Mouse (Mus musculus): ENCODE results near the gene Cd300ld2. TPM values are rescaled to one million over a fixed set of nuclear protein-coding genes. Genes with fewer than 3 reads are reported as not detected.
"Not testable (repeated sequence)": the region's sequence is repeated elsewhere in the genome, so short reads cannot be mapped to it uniquely, and the experiment has no call there.

Cd300ld2 gene
- not detected for polyA plus RNA-seq (2017; shearing (Covaris generic))

DNA sequence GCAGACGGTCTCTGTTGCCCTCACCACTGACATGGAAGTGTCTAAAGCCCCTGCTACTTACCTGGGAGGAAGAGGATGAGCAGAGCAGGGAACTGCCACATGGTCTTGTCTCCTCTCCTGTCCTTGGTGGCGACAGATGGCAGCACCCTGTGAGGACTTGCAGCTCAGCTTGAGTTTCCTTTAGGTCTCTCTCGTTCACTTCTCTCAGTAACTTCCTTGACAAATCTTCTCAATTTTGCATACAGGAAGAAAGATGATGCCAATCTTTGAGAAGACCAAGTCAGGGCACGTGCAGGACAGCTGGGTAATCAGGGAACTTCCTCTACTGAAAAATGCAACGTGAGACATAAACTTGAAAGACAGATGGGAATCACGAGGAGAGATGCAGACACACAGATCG is at the start of gene Cd300ld2:
TSS of gene Cd300ld2 (minus strand) at position 101 of the 400 bp plus-strand sequence.
- not testable (repeated sequence) for ATAC-seq

DNA sequence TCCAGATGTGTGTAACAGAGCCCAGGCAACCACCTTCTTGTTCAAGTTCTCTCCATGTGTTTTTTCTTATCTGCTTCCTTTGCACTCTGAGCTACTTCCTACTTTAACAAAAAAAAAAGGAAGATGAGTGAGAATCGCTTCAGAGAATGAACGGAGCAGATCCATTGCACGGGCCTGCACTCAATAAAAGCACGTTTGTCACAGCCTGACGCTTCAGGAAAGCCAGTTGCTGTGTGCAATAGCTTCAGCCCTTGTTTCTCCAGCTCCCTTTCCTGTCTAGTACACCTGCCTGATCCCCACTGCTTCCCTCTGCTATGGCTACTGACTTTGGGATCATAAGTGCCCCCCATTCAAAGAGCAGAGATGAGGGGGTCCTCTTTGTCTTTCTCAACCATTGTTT is 46.1 kb upstream of the Cd300ld2 start, which contains the start of gene Cd300e:
TSS of gene Cd300e (minus strand) at position 101 of the 400 bp plus-strand sequence.
- no peak for ATAC-seq

DNA sequence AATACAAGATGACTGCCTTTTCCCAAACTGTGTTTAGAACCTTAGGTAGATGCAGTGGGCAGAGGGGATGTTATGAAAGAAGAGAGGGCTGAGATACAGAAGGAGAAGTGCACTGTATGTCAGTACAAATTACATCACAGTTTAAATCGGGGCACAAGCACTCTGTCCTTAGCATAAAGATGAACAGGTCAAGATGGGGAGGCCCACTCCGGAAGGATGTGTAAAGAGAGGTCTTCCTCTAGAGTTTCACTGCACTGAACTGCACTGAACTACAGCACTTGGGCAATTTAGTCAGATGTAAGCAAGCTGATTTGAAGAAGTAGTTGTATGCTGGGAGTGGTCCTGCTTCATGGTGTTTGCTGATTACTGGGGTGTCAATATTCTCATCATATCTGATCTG is 43.8 kb upstream of the Cd300ld2 start:
- ATAC-seq = no peak

DNA sequence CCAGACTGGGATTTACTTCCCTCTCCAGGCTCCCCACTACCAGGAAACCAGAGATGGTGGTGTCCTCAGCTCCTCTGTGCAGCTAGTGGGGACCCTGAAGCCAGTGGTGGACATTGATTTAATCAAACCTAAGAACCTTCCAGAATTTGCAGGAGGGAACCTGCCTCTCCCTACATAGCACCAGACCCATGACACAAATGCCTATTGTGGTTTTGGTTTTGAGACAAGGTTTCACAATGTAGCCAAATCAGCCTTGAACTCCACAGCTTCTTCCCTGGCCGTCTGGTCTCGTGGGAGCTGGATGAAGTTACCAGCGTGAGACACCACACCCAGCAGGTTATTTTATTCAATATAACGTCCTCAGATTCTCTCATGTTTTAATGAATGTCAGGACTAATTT is 42.7 kb upstream of the Cd300ld2 start:
- no peak for ATAC-seq

DNA sequence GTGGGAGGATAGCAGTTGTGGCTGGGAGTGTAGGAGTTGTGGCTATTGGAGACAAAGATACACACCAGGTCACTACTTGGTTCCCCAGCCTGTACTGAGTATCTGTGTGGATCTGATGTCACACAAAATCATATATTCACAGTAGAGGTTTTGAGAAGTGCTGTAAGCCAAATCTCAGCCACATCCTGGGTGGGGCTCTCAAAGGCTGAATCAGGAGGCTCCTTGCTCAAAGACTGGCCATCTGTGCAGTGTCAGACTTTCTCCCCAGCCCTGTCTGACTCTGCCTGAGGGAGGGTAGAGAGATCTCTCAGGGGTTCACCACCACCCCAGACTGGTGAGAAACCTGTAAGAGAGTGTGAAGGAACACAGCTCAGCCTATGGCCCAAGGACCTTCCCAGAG is 38.5 kb upstream of the Cd300ld2 start:
- ATAC-seq = no peak

DNA sequence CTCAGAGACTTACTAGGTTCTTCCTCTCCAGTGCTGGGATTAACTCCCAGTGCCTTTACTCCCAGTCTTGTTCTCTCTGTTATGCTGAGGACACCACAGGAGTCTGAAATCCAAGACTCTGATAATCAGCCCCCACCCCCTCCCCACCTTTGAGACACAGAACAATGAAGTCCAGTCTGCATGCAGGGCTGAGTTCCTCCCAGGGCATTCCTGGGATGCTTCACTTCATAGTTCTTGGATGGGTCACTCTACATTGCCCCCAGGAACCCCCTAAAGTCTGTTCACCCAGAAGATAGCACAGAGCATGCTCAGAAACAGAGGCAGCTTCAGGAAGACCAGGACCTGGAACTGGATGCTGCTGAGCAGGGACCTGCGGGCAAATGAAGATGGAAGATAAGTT is 37.0 kb upstream of the Cd300ld2 start:
- ATAC-seq = no peak

DNA sequence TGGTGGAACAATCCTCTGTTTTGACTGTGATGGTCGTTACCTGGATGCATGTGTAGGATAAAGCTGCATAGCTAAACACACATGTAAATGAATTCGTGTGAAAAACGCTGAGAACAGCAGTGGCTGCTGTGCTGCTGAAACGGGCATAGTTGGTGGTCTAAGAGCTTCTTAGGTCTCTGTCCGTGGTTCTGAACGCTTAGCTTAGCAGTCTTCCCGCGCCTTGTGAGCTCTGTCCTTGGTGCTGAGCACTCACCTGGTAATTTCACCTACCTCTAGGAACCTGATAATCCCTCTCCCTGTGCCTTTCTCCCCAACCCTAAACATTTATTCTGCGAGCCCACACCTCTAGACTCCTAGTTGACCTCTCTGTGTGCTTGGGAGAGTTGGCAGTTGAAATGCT is 36.2 kb upstream of the Cd300ld2 start:
- ATAC-seq = no peak

DNA sequence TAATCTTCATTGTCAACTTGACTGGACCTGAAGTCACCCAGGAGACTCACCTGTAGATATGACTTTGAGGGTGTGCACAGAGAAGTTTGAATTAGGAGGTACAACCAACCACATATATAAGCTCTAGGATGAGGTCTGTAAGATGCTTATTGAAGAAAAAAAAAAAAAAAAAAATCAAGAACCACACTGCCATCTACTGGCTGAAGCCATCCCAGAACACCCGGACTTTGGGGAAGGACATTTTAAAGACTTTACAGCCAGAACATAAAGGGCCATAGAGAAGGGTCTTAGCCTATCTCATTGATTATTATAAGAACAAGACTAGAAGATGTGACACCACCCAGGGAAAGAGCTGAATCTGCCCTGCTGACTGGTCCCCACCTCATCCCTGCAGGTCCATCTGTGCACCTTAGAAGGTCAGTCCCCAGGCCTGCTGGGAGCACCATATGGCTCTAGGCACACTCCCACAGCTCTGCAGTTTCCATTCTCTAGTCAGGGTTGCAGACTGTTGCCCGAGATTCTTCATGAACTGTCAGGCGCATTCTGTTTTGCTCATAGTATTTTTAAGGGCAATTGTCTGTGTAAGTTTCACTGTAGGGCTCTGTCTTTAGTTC is 33.4 kb upstream of the Cd300ld2 start:
- ATAC-seq = no peak

DNA sequence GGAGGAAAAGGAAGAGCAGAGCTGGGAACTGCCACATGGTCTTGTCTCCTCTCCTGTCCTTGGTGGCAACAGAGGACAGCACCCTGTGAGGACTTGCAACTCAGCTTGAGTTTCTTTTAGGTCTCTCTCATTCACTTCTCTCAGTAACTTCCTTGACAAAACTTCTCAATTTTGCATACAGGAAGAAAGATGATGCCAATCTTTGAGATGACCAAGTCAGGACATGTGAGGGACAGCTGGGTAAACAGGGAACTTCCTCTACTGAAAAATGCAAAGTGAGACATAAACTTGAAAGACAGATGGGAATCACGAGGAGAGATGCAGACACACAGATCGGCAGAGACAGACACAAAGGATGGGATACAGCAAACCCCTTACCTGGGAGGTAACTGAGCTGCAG is 32.3 kb upstream of the Cd300ld2 start, which contains the start of gene Cd300ld3:
TSS of gene Cd300ld3 (minus strand) at position 151 of the 400 bp plus-strand sequence.
- no peak for ATAC-seq

DNA sequence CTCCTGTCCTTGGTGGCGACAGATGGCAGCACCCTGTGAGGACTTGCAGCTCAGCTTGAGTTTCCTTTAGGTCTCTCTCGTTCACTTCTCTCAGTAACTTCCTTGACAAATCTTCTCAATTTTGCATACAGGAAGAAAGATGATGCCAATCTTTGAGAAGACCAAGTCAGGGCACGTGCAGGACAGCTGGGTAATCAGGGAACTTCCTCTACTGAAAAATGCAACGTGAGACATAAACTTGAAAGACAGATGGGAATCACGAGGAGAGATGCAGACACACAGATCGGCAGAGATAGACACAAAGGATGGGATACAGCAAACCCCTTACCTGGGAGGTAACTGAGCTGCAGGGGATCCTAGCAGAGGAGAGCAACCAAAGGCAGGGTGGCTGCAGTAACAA is 21.7 kb upstream of the Cd300ld2 start, which contains the start of gene Cd300ld5:
TSS of gene Cd300ld5 (minus strand) at position 101 of the 400 bp plus-strand sequence.
- ATAC-seq = not testable (repeated sequence)

DNA sequence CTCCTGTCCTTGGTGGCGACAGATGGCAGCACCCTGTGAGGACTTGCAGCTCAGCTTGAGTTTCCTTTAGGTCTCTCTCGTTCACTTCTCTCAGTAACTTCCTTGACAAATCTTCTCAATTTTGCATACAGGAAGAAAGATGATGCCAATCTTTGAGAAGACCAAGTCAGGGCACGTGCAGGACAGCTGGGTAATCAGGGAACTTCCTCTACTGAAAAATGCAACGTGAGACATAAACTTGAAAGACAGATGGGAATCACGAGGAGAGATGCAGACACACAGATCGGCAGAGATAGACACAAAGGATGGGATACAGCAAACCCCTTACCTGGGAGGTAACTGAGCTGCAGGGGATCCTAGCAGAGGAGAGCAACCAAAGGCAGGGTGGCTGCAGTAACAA is 10.9 kb upstream of the Cd300ld2 start, which contains the start of gene Cd300ld4:
TSS of gene Cd300ld4 (minus strand) at position 101 of the 400 bp plus-strand sequence.
- ATAC-seq = not testable (repeated sequence)

DNA sequence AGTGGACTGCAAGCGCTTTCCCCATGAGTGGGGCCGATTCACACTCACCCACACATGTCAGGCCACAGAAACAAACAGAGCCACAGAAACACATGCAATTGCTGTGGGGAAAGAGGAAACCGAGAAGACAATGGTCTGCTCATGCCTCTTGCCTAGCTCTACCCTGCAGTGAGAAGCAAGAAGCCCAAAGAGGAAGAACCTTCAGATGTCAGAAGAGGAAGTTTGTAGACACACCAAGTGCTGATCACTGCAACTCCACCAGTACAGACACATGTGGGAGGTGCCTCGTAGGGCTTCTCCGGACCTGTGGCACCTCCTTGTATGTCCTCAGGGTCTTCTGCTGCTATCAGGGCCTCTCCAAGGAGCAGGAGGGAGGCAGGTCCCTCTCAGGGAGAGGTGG is 11.9 kb downstream of the Cd300ld2 start:
- ATAC-seq = no peak

DNA sequence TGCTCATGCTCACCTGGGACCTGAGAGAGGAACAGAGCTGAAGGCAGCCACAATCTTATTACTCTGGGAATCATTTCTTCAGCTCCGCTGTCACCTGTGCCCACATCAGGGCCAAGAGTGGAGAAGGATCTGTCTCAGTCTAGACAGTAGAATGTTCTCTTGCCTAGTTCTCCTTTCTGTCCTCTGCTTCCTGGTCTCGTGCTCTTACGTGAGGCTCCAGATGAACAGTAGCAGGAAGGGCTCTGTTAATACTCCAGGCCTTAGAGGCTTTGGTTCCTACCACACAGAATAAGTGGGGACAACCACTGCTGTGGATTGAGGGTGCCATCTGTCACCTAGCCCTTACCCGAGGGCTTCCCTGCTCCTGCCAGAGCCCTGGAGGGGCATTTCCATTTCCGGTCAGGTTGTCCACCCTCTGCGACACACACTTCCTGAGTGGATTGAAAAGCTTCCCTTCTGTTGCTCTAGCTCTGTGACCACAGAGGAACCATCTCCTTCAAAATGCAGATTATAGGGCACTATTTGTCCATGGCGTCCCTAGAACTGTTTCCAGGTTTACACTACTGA is 14.4 kb downstream of the Cd300ld2 start, which contains the start of gene Cd300c2:
TSS of gene Cd300c2 (minus strand) at position 407 of the 567 bp plus-strand sequence.
- no peak for ATAC-seq

DNA sequence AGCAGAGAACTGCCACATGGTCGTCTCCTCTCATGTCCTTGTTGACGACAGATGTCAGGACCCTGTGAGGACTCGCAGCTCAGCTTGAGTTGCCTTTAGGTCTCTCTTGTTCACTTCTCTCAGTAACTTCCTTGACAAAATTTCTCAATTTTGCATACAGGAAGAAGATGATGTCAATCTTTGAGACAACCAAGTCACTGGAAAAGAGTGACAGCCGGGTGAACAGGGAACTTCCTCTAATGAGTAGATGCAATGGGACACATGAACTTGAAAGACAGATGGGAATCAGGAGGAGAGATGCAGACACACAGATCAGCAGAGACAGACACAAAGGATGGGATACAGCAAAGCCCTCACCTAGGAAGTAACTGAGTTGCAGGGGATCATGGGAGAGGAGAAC is 26.2 kb downstream of the Cd300ld2 start, which contains the start of gene Cd300ld:
TSS of gene Cd300ld (minus strand) at position 130 of the 400 bp plus-strand sequence.
- no peak for ATAC-seq

DNA sequence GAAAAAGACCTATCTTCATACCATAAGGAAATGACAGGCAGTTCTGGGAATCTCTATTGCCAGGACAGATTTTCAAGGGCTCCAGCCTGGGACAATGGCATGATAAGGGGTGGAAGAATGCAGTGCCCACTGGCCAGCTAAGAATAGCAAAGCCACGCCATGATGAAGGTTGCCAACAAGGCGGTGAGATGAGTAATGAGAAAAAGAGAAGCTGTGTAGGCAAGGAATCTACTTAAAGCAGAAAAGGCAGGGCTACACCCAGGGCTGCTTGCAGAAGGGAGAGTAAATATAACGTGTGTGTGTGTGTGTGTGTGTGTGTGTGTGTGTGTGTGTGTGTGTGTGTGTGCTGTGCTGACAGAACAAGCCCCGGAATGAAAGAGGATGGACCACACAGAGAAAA is 34.1 kb downstream of the Cd300ld2 start:
- ATAC-seq = no peak

DNA sequence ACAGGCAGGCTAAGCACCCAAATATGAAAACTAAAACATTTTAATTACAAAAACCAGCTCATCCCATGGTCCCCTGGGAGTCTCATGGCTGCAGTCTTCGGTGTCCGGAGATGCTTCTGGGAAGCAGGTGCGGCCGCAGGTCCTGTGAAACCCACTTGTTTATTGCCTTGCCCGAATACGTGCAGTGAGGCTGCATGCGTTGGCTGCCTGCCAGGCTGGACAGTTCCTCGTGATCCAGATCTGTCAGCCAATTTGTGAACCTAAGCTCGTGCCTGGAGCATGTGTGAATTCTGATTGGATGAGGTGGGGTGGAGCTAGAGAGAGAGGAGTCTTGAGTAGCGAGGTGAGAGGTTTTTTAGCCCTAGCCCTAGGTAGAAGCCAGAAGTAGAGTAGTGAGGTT is 43.3 kb downstream of the Cd300ld2 start:
- no peak for ATAC-seq

DNA sequence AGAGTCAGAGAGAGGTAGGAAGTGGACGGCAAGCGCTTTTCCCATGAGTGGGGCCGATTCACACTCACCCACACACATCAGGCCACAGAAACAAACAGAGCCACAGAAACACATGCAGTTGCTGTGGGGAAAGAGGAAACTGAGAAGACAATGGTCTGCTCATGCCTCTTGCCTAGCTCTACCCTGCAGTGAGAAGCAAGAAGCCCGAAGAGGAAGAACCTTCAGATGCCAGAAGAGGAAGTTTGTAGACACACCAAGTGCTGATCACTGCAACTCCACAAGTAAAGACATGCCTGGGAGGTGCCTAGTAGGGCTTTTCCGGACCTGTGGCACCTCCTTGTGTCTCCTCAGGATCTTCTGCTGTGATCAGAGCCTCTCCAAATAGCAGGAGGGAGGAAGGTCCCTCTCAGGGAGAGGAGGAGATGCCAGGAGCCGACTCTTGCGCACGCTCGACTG is 47.2 kb downstream of the Cd300ld2 start, which contains the start of gene Cd300c:
TSS of gene Cd300c (minus strand) at position 406 of the 456 bp plus-strand sequence.
- no peak for ATAC-seq

DNA sequence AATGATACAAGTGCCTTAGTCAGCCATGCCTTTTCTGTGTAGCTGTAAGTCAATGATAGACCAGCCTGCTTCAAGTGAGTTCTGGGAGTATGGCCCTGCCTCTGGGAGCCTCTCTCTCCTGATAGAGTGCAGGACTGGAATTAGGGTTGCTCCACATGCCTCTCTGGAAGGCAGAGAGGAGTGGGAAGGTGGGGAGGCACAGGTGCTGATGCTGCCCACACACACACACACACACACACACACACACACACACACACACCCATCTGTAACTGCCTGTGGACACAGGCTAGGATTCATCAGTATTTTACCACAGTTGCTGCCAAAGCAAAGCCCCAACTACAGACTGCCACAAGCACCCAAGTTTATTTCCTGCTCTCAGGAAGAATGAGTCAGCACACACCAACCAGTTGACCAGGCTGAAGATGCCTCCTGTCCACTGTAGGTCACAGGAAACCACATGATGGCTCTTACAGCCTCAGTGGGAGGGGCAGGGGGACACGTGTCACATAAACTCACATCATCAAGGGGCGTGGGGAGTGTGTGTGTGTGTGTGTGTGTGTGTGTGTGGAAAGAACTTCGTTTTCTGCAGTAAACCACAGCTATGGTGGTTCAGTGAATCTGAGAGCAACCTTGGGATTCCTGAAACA is 50.7 kb downstream of the Cd300ld2 start:
- ATAC-seq = no peak

DNA sequence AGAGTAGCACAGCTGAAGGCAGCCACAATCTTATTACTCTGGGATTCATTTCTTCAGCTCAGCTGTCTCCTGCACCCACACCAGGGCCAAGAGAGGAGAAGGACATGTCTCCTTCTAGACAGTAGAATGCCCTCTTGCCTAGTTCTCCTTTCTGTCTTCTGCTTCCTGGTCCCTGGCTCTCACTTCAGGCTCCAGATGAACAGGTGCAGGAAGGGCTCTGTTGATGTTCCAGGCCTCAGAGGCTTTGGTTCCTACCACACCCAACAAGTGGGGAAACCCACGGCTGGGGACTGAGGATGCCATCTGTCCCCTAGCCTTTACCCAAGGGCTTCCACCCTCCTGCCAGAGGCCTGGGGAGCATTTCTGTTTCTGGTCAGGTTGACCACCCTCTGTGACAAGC is 55.6 kb downstream of the Cd300ld2 start:
- ATAC-seq = no peak
